Mouse (Mus musculus): ENCODE measurements around the gene Dmwd.
A peak's percentile ranks its signal among the peaks of the same experiment; 100 is the strongest.

Gene Dmwd

DNA sequence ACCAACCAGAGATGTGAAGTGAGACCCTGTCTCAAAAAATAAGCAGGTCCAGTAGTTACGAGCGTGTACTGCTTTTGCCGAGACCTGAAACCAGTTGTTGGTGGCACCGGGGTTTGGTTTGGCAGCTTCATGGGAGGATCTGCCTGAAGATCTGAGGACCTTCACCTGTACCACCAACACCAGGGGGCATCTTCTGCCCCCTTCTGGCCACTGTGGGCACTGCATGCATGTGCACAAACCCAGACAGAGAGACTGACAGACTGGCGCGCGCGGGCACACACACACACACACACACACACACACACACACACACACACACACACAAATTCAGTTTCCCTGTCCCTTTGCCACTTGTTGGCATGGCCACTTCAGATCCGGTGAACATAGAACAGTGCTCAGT is 2.5 kb upstream of the Dmwd start:
- no peak for DNase-seq

DNA sequence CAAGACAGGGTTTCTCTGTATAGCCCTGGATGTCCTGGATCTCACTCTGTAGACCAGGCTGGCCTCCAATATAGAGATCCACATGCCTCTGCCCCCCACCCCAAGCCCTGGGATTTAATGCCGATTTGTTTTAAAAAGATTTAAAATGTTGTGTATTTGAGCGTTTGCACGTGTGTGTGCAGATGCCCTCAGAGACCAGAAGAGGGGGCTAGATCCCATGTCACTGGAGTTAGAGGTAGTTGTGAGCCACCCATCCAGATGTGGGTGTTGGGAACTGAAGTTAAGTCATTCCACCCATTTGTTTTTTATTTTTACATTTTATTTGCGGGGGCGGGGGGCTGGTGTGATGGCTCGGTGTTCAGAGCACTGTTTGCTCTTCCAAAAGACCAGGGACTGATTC is 1.5 kb upstream of the Dmwd start:
- no peak for DNase-seq

DNA sequence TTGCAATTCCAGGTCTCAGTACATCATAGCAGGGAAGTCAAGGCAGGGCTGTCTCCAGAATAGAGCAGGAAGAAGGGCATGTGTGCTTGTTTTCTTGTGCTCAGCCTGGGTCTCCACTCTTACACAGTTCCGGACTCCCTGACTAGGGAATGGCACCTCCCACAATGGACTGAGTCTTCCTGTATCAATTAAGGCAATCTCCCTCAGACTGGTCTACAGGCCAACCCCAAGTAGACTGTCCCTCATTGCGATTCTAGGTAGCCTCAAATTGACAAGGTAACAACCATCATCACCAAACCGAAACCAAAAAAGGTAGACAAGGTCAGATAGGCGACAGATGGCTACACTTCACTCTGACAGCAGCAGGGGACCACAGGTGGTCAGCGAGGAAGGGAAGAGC is 796 bp upstream of the Dmwd start:
- DNase-seq, result no peak

DNA sequence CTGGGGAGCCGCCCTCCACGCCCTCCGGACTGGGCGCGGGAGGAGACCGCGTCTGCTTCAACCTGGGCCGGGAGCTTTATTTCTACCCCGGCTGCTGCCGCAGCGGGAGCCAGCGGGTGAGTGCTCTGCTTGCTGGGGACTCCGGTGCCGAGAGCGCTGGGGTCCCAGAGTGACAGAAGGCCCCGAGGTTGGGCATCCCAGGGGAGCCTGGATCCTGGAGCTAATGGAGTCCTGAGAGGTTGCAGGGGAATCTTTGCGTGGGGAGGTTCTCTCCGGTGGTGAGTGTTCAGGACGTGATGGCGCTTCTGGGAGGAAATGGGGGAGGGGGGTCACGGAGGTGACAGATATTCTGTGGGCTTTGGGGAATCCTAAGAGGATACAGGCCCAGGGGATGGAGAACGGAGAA is 562 bp downstream of the Dmwd start:
- no peak for DNase-seq

DNA sequence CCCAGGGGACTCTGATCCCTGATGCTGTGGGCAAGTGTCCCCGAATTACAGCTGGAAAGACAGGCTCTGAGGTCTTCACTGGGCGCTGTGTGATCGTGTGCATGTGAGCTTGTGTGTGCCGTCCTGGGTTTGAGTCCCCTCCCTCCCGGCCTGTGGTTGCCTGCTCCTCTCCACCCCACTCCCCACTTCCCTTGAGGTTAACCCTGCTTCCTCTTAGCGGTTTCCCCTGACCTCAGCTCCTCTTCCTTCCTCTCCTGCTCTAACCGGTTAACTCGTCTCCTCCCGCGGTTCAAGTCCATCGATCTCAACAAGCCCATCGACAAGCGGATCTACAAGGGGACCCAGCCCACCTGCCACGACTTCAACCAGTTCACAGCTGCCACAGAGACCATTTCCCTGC is 1.7 kb downstream of the Dmwd start:
- DNase-seq, result no peak

DNA sequence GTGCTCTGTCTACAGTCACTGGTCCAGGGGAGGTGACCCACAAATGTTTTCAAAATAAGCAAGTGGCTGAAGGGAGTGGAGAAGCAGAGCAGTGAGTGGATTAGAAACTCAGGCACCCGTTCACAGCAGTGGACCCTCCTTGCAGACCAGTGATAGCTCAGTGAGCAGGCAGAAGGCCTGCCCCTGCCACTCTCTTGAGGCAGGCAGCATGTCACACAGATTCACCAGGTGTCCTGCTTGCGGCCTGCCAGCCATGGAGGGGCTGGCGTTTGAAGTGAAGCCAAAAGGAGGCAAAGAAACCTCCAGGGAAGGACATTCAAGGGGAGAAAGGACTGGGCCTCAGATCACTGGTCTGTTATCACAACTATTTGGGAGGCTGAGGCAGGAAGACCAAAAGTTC is 2.7 kb downstream of the Dmwd start:
- no peak for DNase-seq

DNA sequence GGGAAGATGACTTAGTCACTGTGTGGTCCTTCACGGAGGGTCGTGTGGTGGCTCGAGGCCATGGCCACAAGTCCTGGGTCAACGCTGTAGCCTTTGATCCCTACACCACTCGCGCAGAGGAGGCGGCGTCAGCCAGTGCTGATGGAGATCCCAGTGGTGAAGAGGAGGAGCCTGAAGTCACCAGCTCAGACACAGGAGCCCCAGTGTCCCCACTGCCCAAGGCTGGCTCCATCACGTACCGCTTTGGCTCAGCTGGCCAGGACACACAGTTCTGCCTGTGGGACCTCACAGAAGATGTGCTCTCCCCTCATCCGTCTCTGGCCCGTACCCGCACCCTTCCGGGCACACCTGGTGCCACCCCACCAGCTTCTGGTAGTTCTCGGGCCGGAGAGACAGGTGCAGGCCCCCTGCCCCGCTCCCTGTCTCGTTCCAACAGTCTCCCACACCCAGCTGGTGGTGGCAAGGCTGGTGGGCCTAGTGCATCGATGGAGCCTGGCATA is 4.5 kb downstream of the Dmwd start:
- no peak for DNase-seq

DNA sequence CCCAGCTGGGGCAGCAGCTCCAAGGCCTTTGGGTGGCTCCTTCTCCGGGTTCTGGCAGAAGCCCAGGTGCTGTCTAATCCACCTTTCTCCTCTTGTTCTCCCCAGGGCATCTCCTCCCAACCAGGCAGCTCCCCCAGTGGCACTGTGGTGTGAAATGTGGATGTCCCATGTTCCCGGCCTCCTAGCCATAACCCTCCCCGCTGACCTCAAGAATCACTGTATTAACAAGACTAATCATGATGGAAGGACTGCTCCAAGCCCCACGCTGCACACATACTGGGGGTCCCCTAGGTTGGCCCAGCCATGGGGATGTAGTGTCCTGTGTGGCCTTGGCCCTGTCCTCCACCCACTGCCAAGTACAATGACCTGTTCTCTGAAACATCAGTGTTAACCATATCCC is 6.1 kb downstream of the Dmwd start:
- no peak for DNase-seq

DNA sequence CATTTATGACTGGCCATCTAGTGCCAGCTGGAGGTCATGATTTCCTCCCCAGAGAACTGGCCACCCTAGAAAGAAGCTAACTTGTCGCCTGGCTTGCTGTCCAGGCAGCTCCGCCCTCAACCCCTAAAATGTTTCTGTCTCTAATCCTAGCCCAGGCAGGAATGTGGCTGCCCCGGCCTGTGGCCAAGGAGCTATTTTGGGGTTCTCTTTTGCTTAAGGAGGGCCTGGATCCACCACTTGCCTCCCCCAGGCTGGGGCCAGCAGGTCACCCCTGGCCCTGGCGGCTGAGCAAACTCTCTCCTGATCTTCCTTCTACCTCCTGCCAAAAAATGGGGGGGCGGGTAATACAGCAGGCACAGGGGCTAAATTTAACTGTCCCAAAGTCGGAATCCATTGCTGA is 7.1 kb downstream of the Dmwd start:
- DNase-seq, result no peak

DNA sequence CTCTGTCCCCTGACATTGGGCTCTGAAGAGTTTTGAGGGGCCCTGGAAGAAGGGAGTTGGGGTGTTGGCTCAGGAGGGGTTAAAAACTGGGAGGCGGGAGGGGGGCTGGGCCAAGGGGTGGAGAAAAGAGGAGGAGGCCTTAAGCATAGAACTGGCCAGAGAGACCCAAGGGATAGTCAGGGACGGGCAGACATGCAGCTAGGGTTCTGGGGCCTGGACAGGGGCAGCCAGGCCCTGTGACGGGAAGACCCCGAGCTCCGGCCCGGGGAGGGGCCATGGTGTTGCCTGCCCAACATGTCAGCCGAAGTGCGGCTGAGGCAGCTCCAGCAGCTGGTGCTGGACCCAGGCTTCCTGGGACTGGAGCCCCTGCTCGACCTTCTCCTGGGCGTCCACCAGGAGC is 7.7 kb downstream of the Dmwd start, which contains the start of gene Dmpk:
Gene Dmpk, plus strand, starts transcription at position 149 of the 400 bp plus-strand sequence.
- no peak for DNase-seq

DNA sequence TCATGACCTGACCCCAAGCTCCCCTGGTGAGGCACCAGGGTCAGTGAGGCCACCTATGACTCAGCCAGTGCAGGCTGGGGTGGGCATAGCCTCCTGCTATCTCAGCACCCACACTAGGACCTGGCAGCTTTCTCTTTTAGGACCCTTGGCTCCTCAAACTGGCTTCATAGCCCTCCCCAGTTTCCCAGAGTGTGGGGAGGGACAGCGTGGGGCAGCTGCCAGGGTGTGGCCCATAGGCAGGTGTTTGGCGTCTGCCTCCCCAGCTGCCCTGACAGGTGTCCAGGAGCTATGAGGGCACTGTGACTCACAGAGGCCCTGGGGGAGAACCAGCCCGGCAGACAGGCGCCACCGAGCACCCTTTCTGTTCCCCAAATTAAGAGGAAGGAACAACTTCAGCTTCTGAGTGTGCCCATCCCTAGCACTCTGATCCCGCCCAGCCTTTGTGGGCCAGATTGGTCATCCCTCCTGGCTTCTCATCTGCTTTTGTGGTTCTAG is 8.3 kb downstream of the Dmwd start:
- no peak for DNase-seq

DNA sequence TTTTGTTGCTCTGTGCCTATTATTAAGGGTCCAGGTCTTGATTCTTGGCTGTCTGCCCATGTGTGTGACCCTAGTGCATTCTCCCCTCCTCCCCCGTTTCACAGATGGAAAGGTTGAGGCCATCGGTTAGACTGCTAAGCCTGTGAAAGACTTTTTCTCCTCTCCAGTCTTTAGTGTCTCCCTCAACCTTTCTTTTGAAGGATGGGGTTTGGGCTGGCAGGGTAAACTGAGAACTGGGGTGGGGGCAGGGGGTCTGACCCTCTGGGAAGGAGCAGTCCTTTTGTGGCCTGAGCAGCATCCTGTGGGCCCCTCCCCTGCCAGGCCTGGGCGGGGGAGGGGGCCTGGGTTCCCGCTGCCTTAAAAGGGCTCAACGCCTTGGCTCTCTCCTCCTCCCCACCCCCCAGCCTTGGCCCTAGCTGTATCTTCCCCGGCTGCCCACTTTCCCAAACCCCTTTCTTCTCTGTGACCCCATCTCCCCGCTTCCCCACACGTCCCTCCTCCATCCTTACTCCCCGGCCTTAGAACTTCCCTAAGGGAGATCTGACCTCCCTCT is 9.0 kb downstream of the Dmwd start:
- DNase-seq, result no peak

DNA sequence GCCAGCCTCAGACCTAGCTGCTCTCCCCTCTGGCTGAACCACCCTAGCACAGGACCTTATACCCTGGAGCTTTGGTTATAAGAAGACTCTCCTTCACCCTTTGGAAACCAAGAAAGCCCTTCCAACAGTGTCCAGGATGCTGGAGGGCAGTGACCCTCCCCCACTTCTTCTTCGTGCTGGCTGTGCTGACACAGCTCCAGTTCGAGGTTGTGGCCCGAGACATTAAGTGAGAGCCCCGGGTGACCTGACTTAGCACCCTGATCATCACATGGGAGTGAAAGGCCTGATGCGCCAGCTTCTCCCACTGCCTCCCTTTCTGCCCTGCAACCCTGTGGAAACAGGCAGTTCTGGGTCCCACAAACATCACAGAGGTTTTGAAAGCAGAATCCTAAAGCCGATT is 9.5 kb downstream of the Dmwd start:
- DNase-seq, result no peak

DNA sequence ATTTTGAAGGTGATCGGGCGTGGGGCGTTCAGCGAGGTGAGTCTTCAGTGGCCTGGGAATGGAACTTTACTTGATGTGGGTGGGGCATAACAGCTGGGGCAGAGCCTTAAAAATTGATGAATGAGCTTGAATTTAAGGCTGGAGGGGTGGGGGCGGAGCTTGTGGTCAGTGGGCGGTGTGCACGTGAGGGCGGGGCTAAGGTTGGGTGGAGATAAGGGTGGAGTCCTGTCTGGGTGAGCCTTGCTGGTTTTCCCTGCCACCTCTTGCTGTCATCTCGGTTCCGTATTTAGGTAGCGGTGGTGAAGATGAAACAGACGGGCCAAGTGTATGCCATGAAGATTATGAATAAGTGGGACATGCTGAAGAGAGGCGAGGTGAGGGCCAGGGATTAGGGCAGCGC is 10.0 kb downstream of the Dmwd start:
- no peak for DNase-seq

DNA sequence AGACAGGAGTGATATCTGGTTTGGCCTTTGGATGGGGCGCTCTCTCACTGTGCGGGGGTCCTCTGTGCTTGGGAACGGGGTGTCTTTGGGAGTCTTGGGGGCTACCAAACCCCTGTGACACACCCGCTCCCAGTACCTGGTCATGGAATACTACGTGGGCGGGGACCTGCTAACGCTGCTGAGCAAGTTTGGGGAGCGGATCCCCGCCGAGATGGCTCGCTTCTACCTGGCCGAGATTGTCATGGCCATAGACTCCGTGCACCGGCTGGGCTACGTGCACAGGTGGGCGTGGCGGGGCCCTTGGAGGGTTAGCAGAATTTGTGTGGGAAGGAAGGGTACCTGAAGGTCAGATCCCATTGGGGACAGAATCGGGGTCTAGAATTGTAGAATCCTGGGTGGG is 10.7 kb downstream of the Dmwd start:
- no peak for DNase-seq

DNA sequence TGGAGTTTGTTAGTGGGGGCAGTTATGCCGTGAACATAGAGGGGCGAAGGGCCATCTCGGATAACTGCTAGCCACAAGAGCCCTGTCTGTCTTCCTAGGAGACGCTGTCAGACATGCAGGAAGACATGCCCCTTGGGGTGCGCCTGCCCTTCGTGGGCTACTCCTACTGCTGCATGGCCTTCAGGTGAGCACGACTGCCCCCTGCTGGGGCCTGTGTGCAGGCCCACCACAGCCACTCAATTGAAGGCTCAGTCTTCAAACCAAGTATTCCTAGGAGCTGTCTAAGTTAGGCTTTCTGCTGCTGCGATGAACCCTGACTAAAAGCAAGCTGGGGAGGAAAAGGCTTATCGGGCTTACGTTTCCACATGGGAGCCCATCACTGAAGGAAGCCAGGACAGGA is 12.8 kb downstream of the Dmwd start:
- peak; percentile 75 for DNase-seq

DNA sequence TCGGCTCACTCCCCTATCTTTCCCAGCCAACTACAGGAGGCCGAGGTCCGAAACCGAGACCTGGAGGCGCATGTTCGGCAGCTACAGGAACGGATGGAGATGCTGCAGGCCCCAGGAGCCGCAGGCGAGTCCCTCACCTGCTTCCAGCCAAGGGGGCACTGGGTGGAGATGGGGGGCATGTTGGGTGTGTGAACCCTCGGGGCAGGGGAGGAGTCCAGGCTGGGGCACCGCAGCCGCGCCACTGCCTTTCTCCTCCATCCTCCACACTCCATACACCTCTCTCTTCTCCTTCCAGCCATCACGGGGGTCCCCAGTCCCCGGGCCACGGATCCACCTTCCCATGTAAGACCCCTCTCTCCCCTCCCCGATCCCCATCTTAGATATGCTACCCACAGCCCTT is 15.9 kb downstream of the Dmwd start:
- no peak for DNase-seq

DNA sequence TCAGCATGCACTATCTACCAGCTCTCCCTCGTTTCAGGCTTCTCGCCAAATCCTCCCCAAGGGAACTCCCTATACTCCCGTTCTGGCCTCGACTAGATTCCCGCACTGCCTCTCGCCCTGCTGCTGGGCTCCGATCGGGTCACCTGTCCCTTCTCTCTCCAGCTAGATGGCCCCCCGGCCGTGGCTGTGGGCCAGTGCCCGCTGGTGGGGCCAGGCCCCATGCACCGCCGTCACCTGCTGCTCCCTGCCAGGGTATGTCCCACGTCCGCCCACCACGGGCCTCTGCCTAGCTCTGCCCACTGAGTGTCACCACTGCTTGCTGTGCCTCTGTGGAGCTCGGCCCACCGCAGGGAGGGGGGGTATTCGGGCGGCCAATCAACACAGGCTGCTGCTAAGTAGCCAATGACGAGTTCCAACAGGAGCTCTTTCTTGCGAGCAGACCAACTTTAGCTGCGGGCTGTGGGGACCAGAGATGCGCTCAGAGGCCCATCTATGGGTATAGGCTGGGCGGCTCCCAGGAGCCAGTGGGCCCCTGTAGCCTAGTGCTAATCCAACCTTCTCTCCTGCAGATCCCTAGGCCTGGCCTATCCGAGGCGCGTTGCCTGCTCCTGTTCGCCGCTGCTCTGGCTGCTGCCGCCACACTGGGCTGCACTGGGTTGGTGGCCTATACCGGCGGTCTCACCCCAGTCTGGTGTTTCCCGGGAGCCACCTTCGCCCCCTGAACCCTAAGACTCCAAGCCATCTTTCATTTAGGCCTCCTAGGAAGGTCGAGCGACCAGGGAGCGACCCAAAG is 16.6 kb downstream of the Dmwd start:
- DNase-seq, result peak; percentile 53

DNA sequence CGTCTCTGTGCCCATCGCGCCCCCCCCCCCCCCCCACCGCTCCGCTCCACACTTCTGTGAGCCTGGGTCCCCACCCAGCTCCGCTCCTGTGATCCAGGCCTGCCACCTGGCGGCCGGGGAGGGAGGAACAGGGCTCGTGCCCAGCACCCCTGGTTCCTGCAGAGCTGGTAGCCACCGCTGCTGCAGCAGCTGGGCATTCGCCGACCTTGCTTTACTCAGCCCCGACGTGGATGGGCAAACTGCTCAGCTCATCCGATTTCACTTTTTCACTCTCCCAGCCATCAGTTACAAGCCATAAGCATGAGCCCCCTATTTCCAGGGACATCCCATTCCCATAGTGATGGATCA is 17.1 kb downstream of the Dmwd start:
- DNase-seq, result peak; percentile 70

DNA sequence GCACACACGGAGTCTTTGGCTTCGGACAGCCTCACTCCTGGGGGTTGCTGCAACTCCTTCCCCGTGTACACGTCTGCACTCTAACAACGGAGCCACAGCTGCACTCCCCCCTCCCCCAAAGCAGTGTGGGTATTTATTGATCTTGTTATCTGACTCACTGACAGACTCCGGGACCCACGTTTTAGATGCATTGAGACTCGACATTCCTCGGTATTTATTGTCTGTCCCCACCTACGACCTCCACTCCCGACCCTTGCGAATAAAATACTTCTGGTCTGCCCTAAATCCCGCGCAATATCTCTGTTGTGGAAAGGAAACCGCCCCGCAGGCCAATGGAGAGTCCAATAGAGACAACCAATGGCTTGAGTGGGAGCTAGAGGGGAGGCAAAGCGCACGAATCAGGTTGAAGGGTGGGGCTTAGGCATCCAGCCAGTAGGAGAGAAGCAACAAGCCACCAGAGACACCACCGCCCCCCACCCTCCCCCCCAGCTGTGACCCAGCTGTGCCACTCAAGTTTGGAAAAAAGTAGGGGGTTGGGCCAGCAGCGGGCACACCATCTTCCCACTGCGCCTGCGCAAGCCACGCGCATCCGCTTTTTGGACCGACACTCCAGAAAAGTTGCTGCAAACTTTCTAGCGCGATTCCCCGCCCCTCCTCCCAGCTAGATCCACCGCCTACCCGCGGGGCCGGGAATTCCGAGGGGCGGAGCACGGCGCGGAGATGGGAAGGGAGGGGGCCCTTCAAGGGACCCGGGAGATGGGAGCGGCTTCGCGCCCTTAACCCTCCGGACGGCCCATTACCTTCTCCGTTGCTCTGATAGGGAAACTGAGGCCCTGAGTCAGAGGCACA is 17.7 kb downstream of the Dmwd start:
- peak; percentile 85 for DNase-seq

DNA sequence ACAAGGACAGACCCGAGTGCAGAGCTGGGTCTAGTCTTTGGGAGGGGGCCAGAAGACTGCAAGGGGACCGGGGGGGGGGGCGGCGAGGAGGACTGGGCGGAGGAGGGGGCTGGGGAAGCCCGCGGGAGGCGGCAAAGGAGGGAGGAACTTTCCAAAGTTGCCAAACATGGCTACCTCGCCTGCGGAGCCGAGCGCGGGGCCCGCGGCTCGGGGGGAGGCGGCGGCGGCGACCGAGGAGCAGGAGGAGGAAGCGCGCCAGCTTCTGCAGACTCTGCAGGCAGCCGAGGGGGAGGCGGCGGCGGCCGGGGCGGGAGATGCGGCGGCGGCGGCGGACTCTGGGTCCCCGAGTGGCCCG is 18.4 kb downstream of the Dmwd start, which contains the start of gene Six5:
Gene Six5, plus strand, starts transcription at position 124 of the 355 bp plus-strand sequence.
- DNase-seq, result no peak

DNA sequence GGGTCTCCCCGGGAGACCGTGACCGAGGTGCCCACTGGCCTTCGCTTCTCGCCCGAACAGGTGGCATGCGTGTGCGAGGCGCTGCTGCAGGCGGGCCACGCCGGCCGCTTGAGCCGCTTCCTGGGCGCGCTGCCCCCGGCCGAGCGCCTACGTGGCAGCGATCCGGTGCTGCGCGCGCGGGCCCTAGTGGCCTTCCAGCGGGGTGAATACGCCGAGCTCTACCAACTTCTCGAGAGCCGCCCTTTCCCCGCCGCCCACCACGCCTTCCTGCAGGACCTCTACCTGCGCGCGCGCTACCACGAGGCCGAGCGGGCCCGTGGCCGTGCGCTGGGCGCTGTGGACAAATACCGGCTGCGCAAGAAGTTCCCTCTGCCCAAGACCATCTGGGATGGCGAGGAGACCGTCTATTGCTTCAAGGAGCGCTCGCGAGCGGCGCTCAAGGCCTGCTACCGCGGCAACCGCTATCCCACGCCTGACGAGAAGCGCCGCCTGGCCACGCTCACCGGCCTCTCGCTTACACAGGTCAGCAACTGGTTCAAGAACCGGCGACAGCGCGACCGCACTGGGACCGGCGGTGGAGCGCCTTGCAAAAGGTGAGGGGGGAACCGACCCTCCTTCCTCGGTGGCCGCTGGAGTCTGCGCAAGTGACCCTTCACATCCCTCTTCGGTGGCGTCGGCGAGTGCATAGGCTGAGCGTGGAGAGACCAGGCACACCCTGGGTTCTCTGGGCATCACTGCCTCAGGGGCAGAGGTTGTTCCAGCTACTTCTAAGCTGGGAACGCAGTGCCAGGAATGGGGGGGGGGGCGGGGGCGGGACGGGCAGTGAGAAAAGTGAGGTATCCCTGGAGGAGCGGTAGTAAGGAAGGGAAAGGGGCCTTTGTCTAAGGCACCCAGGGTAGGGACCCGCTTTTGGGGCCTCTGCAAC is 19.1 kb downstream of the Dmwd start:
- no peak for DNase-seq

DNA sequence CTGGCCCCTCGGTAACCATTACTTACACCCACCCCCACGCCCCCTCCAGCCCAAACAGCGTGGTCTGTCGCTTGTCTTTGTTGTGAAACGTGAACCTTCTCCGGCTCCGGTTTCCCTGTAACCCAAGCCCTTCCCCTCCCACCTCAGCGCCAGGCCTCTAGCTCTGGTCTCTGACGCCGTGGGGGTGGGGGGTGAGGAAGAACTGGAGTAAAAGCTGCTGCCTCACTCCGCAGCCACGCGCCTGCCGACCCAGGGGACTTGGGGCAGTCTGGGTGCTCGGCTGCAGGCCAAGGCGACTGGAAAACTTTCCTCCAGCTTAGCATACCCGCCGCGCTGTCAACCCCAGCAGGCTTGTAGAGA is 19.7 kb downstream of the Dmwd start:
- DNase-seq, result peak; percentile 55
